Mouse (Mus musculus): ENCODE results near the gene B3galt4.

DNA sequence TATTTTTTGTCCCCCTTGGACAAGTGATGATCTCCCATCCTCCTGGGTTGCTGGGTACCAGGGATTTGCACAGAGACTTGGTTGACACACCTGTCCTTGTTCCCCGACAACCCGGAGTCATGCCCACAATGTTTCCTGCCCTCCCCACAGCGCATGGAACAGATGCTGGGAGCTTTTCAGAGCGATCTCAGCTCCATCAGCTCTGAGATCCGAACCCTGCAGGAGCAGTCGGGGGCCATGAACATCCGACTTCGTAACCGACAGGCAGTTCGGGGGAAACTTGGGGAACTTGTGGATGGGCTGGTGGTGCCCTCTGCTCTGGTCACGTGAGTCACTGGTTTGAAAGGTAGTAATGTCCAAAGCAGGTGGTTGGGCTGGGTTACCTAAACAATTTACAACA is 7.2 kb upstream of the B3galt4 start:
- TF ChIP-seq CTCF (conservative IDR thresholded peaks at IDR 0.05; ENCODE audit: low read length) (no peak), NANOG (IDR thresholded peaks at IDR 0.05; ENCODE audit: borderline replicate concordance, low read length) (no peak), POU5F1 (IDR thresholded peaks at IDR 0.05; ENCODE audit: borderline replicate concordance, low read length) (no peak)

Data from E14TG2a.4 (cell line).